15 mouse cellular contexts compared by ENCODE assay signal in the genomic region with DNA sequence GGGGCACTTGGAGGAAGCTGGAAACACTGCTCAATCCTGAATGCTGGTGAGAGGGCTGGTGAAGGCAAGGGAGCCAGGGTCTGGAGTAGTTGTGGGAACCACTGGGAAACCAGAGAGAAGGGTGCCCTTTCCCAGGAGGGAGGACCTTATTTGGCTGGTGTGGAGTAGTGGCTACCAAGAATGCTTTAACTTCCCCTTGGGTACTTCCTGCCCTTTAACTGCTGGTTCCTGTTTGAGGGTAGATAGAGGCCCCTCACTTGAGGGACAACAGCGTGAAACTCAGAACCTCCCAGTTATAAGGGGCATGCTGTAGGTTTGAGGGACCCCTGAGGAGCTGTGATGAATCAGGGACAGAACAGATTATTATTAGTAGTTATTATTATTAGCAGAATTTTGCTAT. TPM values are rescaled to one million over a fixed set of nuclear protein-coding genes. Genes with fewer than 3 reads are reported as not detected.
DNase-seq lines count a peak whose midpoint lies in the region; ATAC-seq and TF ChIP-seq lines count a peak whose summit lies in the region.
"Had no signal": no experiment of that assay in that cellular context is flagged by ENCODE, and none has a peak within 500 bp of the region (broad histone marks: within the 10 kb centered on the region; RNA-seq: fewer than 3 reads in every experiment).

No protein-coding gene starts in this region.

- peak in 1 of 2 experiments; percentile 37 for DNase-seq in spleen, adult 2 months (ENCODE audit: low read depth in 1 of 2, low spot score in 2 of 2)
- no peak for DNase-seq in spleen, adult 12 weeks (ENCODE audit: low spot score)
- peak; percentile 61 for DNase-seq in MEL-GATA-1-ER (ENCODE audit: extremely low read depth, low read depth)
- DNase-seq in neural tube, embryonic 10.5 days (ENCODE audit: extremely low spot score, low spot score): no peak
- DNase-seq in kidney, adult 9 months: no peak
- DNase-seq: cerebellum, adult 11 months; layer of hippocampus, postnatal 36 days; retina, postnatal 1 day had no signal

- WGBS in spleen, adult 2 months: 0% methylated on average over 1 of the region's 1 CpGs

- TF ChIP-seq CTCF in spleen, adult 2 months (IDR thresholded peaks at IDR 0.05; ENCODE audit: extremely low read depth, insufficient read depth, insufficient read length, insufficient replicate concordance): no peak

- H3K27me3 ChIP-seq in spleen, adult 2 months (ENCODE audit: control insufficient read depth, insufficient read depth, low read length): no peaks in the 10 kb centered on the region

- peak; percentile 38 to 65 for ATAC-seq in hematopoietic stem cell, adult 5-6 weeks (replicated peaks in 1 of 2; ENCODE audit: insufficient read depth in 1 of 2, low FRiP score in 2 of 2, low TSS enrichment in 1 of 2, low read depth in 1 of 2, poor library complexity in 2 of 2, severe bottlenecking in 2 of 2)
- ATAC-seq in monocyte, adult 5-6 weeks (replicated peaks; ENCODE audit: insufficient number of reproducible peaks, low FRiP score, low TSS enrichment, poor library complexity, severe bottlenecking): peak; percentile 52

- H3K4me1 ChIP-seq in spleen, adult 2 months (ENCODE audit: control insufficient read depth, insufficient read depth, insufficient read length): peaks cover 56% of the 10 kb centered on the region; the same call in 1 of the 2 replicates

- peak overlapping the region; percentile 89 for H3K27ac ChIP-seq in spleen, adult 2 months (ENCODE audit: insufficient read depth, low read length)
- H3K27ac ChIP-seq: hindbrain, embryonic 15.5 days; limb, embryonic 15.5 days; neural tube, embryonic 12.5 days had no signal

- peak; percentile 34; the same call in 1 of the 2 replicates for TF ChIP-seq POLR2A in spleen, adult 2 months (IDR thresholded peaks at IDR 0.05; ENCODE audit: low read depth, low read length)

- H3K36me3 ChIP-seq in spleen, adult 2 months (ENCODE audit: control insufficient read depth, insufficient read depth, low read length): no peaks in the 10 kb centered on the region
- H3K36me3 ChIP-seq: hindbrain, embryonic 15.5 days; limb, embryonic 15.5 days; neural tube, embryonic 12.5 days had no signal

- H3K4me3 ChIP-seq in spleen, adult 2 months (ENCODE audit: extremely low read depth, insufficient read depth, insufficient read length): no peak overlapping the region
- H3K4me3 ChIP-seq: hindbrain, embryonic 15.5 days; limb, embryonic 15.5 days; neural tube, embryonic 12.5 days had no signal

RNA-seq across cellular contexts. Expression of a gene that starts 0.9 kb away (rescaled TPM):
- 109 and 112 TPM in 2 replicates for polyA plus RNA-seq in spleen, adult 2 months (2012; rRNA removed)
- 85.1 and 145 TPM in 2 replicates for total RNA-seq in hematopoietic stem cell, adult 5-6 weeks (2017)
- 763 to 1,006 TPM (median 964 TPM) in 3 replicates for total RNA-seq in monocyte, adult 5-6 weeks (2017)

RNA-seq across cellular contexts. Expression of a gene that starts 5.1 kb away (rescaled TPM):
- polyA plus RNA-seq in spleen, adult 2 months (2012; rRNA removed): 531 and 756 TPM in 2 replicates
- 31.4 and 64.0 TPM in 2 replicates for total RNA-seq in hematopoietic stem cell, adult 5-6 weeks (2017)
- total RNA-seq in monocyte, adult 5-6 weeks (2017): 38.1 to 48.1 TPM (median 38.4 TPM) in 3 replicates

RNA-seq across cellular contexts. Expression of a gene that starts 12.6 kb away (rescaled TPM):
- polyA plus RNA-seq in spleen, adult 2 months (2012; rRNA removed): 7.5 and 13.2 TPM in 2 replicates
- total RNA-seq in hematopoietic stem cell, adult 5-6 weeks (2017): 22.3 and 44.4 TPM in 2 replicates
- 37.0 to 62.7 TPM (median 38.1 TPM) in 3 replicates for total RNA-seq in monocyte, adult 5-6 weeks (2017)
- total RNA-seq: layer of hippocampus, postnatal 36 days had no signal
- polyA plus RNA-seq: hindbrain, embryonic 15.5 days; neural tube, embryonic 12.5 days had no signal

RNA-seq across cellular contexts. Expression of a gene that starts 13.3 kb away (rescaled TPM):
- polyA plus RNA-seq in spleen, adult 2 months (2012; rRNA removed): 8.3 and 10.2 TPM in 2 replicates
- total RNA-seq in hematopoietic stem cell, adult 5-6 weeks (2017): 1.8 TPM in 1 of 2 replicates, not detected in the other
- total RNA-seq in monocyte, adult 5-6 weeks (2017): 20.7 to 64.8 TPM (median 31.9 TPM) in 3 replicates

RNA-seq across cellular contexts. Expression of a gene that starts 16.0 kb away (rescaled TPM):
- 24.8 and 26.8 TPM in 2 replicates for polyA plus RNA-seq in spleen, adult 2 months (2012; rRNA removed)
- not detected in 2 replicates for total RNA-seq in hematopoietic stem cell, adult 5-6 weeks (2017)
- 1.7 TPM in 1 of 3 replicates, not detected in the others for total RNA-seq in monocyte, adult 5-6 weeks (2017)
- total RNA-seq: adrenal gland, adult 18-20 months had no signal
- polyA plus RNA-seq: kidney, embryonic 16.5 days; limb, embryonic 15.5 days; neural tube, embryonic 12.5 days had no signal
